Mouse (Mus musculus) liver, adult (tissue): Measurements from ENCODE around the gene Veph1.

Experiments
- GATA4 ChIP-seq: IDR thresholded peaks from 2 replicates; pipeline ENCODE4 v1.6.1; 2014; ENCODE audit warnings: mild to moderate bottlenecking, low read length; ENCODE audit not compliant: insufficient replicate concordance

The Veph1 gene

DNA sequence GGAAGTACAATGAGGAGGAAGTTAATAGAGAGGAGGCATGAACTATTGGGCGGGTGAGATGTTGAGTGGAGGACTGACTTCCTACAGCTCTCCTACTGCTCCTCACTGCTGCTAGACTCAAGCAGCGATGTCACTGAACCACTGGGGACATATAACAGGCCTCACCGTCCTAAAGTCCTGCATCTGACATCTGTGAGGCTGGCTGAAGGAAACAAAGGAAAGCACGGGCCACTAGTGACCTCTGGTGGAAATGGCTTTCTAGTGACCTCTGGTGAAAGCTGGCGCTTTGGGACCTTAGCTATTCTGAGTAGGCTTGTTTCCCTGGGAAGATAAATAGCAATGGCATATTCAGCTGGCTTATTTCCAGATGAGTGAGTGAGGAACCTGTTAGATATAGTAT is 34.3 kb downstream of the Veph1 start:
- TF ChIP-seq GATA4, result no peak

DNA sequence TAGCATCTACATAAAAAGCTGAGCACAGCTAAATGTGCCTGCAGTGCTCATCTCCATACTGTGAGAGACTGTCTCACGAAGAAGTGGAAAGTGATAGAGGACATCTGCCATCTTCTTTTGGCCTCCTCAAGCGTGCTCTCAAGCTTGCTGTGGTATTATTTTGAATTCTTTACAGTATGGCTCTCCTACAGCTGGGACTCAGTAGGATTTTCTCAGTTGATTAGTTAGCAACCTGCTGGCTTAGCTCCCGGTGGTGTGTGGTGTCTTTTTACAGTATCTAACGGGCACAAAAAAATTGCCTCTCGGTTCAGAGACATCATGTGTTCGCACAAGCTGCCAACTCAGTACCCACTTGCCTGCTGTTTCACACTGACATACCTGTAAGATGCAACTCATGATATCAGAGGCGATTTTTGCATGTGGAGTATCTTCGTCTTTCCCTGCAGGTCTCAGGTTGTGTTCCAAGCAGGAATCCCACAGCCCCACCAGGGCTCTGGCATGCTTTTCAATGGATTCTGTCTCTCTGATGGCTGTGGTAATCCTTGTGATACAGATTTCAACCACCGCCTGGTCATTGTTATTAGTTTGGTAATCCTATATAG is 42.0 kb downstream of the Veph1 start:
- TF ChIP-seq GATA4, result no peak

DNA sequence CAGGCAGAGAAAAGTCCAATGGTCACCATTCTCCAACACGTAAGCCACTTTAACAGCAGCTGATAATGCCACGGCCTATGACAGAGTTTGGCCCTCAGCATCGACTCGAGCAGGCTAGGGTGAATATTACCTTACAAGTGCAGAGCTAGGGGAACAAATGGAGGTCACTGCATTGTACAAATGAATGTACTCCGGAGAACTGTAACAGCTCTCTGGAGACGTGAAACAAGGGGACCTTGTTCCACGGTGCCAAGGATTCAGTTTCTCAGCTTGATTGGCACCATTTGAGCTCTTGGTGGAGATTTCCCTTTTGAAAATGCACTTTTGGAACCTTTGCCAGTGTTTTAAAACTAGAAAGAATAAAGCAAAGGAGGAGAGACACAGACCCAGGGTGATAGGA is 44.8 kb downstream of the Veph1 start:
- no peak for TF ChIP-seq GATA4

DNA sequence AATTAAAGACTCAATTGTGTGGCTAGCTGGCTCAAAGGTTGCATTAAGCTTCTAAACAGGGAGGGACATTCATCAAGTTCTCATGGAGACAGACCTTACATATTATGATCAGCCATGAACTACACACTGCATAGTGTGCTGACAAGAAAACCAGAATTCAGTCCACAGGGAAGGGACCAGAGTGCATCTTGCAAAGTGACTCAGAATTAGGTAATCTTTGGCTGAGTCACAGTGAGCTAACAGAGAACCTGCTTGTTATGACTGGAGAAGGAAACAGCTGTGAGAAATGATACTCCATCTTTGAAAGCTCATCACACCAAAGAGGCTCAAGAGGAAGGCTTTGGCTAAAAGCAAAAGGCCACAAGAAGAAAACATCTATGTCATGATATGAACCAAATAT is 56.2 kb downstream of the Veph1 start:
- no peak for TF ChIP-seq GATA4

DNA sequence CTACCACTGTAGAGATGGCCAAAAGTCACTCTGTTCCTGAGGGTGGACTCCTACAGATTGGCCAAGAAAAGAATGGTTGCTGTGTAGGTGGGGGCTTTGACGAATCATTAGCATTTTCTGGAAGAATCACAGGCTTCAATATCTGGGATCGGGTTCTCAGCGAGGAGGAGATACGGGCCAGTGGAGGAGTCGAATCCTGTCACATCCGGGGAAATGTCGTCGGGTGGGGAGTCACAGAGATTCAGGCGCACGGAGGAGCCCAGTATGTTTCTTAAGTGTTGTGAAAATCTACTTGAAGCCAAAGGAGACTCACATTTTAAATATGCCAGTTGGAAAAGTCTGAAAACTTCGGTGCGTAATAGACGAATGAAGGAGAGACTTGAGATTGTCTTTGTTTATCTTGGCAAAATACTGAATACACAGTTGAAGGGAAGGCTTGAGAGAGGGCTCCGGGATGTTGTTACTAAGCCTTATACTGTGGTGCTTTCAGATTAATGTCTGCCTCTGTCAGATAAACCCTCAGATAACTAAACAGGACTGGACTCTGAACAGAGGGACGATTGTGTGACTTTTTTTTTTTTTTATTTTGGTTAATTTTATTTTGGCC is 71.6 kb downstream of the Veph1 start:
- no peak for TF ChIP-seq GATA4

DNA sequence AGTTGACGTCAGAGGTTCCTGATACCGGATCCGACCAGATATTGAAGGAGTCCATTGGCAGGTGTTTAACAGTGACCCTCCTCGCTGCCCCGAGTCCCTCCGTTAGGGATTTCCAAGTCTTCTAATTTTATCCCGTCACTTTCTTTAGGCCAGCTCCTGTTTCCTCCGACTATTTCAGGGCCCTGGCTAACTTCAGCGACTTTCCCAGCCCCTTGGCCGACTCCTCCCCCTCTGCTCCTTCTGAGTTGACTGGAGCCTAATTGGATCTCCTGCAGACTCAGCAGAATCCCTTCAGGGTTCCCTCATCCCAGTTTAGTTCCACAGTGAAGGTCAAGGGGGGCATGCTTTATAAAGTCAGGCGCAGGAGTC is 75.4 kb downstream of the Veph1 start:
- no peak for TF ChIP-seq GATA4

DNA sequence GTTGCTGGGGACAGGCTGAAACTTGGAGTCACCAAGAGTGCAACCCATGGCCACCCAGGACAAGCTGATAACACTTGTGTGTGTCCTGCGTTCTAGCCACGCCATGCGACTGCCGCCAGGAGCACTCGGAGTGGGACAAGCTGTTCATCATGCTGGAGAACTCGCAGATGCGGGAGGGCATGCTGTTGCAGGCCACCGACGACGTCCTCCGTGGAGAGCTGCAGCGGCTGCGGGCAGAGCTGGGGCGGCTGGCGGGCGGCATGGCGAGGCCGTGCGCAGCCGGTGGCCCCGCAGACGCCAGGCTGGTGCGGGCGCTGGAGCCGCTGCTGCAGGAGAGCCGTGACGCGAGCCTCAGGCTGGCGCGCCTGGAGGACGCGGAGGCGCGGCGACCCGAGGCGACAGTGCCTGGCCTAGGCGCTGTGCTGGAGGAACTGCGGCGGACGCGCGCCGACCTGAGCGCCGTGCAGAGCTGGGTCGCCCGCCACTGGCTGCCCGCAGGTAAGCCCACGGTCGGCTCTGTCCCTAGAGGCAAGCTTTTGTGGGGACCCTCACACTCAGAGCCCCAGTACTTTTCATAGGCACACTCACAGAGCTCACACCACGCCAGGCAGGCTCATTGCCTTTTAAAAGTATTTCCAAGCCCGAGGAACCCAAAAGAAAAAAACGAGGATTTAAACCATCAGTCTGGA is 75.9 kb downstream of the Veph1 start:
- no peak for TF ChIP-seq GATA4

DNA sequence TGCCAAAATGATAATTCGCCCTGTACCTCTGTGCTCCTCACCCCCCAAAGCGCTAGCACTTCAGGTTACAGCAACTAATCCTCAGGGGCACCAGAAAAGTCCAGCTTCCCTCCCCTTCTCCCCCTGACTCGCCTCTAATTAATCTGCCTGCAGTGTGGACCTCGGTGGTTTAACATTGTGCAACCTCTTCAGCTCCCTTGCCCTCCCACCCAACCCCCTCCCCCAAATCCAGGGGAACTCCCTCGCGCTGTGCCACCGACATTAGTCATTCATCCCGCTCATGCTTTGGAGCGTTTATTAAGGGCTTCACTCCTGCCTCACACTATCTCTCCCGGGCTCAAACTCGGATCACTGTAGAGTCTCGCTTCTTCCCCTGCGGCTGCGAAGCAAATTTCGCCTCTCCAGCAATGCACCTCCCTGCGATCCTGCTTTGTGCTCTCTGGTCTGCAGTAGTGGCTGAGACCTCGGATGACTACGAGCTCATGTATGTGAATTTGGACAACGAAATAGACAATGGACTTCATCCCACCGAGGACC is 76.9 kb downstream of the Veph1 start, which contains the start of gene Ptx3:
Gene Ptx3 (plus strand): TSS at position 256 of the 537 bp plus-strand sequence.
- no peak for TF ChIP-seq GATA4

DNA sequence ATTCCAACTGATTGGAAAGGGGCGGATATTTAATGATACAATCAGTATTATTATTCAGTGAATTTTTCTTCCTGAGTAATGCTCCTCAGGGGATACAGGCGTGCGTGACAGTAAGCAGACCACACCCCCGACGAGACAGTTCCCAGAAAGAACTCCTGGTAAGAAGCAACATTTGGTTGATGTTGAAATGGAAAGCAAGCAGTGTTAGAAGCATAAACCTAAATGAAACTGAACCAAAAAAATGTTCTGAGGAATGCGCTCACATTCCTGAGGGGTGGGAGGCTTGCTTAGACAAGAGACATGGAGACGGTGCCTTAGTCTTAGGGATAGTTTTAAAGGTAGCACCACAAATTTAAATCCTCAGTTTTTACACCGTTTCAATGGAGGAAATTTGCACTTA is 80.9 kb downstream of the Veph1 start:
- no peak for TF ChIP-seq GATA4

DNA sequence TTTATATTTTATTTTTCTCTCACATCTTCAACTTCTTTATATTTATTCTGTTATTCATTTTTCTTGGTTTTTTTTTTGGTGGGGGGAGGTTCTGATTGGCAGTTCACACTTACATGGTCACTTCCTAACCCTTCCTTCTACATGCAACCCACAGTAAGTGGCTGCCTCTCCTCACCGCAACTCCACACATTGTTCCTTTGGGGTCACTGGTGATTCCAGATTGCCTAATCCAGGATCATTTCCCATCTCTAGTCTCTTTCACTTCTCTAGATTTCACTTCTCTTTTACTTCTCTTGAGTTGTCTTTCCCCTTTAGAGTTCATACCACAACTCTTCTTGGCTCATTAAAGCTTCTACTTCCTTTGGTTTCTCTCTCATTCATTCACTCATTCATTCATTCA is 83.1 kb downstream of the Veph1 start:
- TF ChIP-seq GATA4, result no peak

DNA sequence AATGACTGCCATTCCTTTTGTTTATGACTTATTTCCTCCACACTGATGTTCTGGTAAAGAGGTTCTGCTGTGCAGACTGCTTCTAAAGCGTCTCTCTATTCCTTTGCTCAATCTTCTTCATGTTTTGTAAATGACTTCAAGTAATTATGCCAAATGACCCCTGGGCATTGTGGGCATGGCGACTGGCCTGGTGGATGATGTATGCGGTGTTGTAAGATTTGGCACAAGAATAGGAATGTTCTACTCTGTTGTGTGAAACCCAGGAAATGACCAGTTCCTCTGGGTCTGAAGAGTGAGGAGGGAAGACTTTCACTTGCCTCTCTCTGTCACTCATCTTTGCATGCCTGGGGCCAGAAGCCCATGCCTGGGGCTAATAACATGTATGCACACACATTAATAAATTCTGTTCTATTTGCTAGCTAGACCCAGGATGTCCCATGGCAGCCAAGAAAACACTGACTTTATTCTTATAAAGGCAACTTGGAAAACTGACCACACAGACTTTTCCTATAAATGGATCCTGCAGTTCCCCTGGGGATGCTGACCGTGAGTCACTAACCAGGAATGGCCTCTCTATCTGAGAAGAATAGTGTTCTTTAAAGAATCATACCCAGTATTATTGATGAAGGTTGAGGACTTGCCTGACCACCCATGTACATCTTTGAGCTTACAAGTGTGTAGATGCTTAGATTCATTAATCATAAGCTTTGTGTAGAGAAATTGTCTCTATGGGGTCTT is 87.6 kb downstream of the Veph1 start:
- no peak for TF ChIP-seq GATA4

DNA sequence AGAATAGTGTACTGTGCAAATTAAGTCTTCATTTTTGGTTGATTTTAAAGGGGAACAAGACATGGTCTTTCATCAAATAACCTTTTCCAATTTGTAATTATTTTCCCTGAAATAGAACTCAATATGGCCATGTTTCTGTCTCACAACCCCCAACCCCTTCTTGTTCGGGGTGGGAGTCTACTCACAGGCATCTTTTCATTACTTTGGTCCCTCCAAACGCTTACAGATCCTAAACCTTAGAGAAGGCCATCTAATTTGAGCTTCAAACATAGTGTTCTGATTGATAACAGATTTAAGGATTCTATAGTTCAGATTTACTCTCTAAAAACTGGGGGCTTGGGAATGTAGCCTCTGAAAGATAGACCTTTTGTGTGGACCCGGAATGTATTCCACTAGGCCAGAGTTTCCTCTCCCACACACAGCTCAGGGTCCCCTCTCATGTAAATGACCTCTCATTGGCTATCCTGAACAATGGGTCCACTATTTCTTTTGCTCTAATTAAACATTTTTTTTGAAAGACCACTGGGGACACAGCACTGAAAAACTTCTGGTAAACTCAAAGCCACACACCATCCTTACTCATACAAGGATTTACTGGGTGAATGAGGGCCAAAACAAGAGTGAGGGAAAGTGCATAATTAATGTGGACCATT is 102.6 kb downstream of the Veph1 start:
- no peak for TF ChIP-seq GATA4

DNA sequence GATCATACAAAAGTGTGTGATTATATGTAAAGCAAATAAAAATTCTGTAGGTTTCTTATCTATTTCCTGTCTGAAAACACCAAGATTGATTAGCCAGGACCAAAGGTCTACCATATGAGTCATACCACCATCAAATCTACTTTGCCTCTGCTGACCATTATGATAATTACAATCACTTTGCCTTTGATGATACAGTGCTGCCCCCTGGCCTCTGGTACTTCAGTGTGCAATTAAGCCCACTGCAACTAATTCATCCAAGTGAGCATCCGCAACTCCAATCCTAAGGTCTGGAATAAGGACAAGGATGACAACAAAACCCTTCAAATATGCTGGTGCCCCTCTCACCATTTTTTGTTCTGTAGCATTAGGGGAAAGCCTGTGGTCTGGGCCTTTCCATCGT is 117.0 kb downstream of the Veph1 start:
- no peak for TF ChIP-seq GATA4

DNA sequence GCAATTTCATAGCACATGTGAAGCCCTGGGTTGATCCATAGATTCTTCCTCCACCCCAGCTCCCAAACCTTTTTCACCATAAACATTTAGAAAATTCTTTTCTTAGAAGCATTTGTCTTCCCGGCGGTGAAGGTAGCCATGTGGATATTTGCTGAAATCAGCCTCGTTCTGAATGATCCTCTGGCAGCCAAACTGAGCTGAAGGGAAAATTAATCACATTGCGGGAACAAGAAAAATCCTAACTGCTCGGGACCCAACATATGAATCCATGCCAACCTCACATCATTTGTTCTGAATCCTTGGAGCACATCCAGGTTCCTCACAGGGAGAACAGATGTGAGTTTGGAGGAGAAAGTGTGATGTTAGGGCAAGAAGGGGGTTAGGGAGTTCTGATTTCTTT is 123.7 kb downstream of the Veph1 start:
- no peak for TF ChIP-seq GATA4

DNA sequence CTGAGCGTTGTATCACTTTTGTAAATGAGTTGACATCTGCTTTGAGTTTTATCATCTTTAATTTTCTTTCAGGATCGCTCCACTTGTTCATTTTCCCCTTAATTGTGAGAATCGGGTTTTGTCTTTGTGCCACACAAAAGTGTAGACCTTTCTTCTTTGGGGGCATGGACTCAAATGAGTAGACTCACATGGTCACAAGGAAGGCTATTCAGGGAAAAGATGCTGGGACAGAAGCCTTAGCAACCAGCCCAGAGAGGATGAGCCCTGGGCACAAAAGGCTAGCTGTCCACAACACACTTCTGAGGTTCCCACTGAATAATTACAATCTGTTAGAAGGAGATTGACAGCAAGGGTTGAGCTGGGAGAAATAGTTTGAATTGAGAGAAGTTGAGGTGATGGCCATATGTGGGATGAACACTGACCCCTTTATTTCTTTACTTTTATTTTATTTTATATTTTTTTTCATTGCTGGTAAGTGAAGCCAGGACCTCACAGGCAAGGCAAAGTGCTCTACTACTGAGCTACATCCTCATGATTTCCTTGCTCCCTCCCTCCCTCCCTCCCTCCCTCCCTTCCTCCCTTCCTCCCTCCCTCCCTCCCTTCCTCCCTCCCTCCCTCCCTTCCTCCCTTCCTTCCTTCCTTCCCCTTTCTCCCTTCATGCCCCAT is 126.6 kb downstream of the Veph1 start:
- no peak for TF ChIP-seq GATA4
